Mouse (Mus musculus) cerebellum, adult 2 months (tissue): ENCODE results near the gene Phactr2.

Experiments
- CTCF ChIP-seq: fragments of 200-500 bp; IDR thresholded peaks from 2 replicates; pipeline ENCODE4 v1.5.1; 2011; ENCODE audit warnings: low read depth, mild to moderate bottlenecking, control low read depth, low read length, moderate library complexity, borderline replicate concordance; ENCODE audit not compliant: insufficient read depth
- POLR2A ChIP-seq: fragments of 200-500 bp; IDR thresholded peaks from 2 replicates; pipeline ENCODE4 v1.6.1; 2011; ENCODE audit warnings: low read length, control low read depth, borderline replicate concordance; ENCODE audit not compliant: insufficient read depth

DNA sequence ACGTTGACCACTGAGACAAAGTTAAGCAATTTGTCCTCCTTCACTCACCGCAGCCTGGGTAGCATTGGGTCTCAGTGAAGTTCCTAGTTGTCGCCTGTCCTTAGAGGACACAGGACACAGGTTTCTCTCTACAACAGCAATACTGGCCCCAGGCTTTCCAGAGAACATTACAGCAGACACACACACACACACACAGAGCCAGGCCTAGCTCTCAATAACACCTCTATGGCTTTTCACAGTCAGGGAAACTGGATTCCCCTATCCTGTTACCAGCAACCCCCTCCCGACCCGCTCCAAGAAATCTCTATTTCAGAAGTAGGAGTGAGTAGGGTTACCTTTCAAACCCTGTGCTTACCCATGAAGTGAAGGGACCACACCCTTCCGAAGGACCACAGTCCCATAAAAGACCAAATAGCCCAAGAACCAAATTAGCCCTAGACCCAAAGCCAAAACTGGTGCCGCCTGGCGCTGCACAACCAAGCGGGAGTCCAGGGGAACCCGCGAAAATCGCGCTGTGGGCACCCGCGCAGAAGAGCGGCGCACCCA is 852 bp downstream of the Phactr2 start:
- TF ChIP-seq CTCF (no peak), POLR2A (no peak)
